Mouse (Mus musculus) embryo, embryonic 9.5 days (tissue): ENCODE measurements around the gene Syk.

Experiments used
- DNase-seq: peaks from one replicate; pipeline ENCODE4 v3.0.0-alpha.2; 2017; ENCODE audit errors: extremely low spot score

Gene Syk

GRCm38 (mm10) chr13:52582878-52583661 is at the start of gene Syk:
Gene Syk, plus strand, starts transcription at chr13:52583173.
- peak; percentile 66 for DNase-seq

- DNase-seq, result no peak
Measured at GRCm38 (mm10) chr13:52533644-52534043, 49.3 kb upstream of the Syk start.

- DNase-seq, result peak; percentile 56
Measured at GRCm38 (mm10) chr13:52535542-52535941, 47.4 kb upstream of the Syk start.

GRCm38 (mm10) chr13:52537754-52538587 is 45.0 kb upstream of the Syk start:
- DNase-seq, result no peak

GRCm38 (mm10) chr13:52538588-52539116 is 44.3 kb upstream of the Syk start:
- DNase-seq, result no peak

GRCm38 (mm10) chr13:52539461-52539860 is 43.5 kb upstream of the Syk start:
- DNase-seq, result no peak

GRCm38 (mm10) chr13:52541385-52542035 is 41.5 kb upstream of the Syk start:
- no peak for DNase-seq

- no peak for DNase-seq
Measured at GRCm38 (mm10) chr13:52542036-52542526, 40.9 kb upstream of the Syk start.

- no peak for DNase-seq
Measured at GRCm38 (mm10) chr13:52542636-52543035, 40.3 kb upstream of the Syk start.

GRCm38 (mm10) chr13:52546288-52546687 is 36.7 kb upstream of the Syk start:
- DNase-seq, result no peak

GRCm38 (mm10) chr13:52550690-52551193 is 32.2 kb upstream of the Syk start:
- DNase-seq, result no peak

- DNase-seq, result no peak
Measured at GRCm38 (mm10) chr13:52551275-52551674, 31.7 kb upstream of the Syk start.

- no peak for DNase-seq
Measured at GRCm38 (mm10) chr13:52552822-52553477, 30.0 kb upstream of the Syk start.

- no peak for DNase-seq
Measured at GRCm38 (mm10) chr13:52554722-52555121, 28.3 kb upstream of the Syk start.

GRCm38 (mm10) chr13:52557421-52557820 is 25.6 kb upstream of the Syk start:
- DNase-seq, result no peak

GRCm38 (mm10) chr13:52561367-52562165 is 21.4 kb upstream of the Syk start:
- DNase-seq, result no peak

GRCm38 (mm10) chr13:52562166-52562571 is 20.8 kb upstream of the Syk start:
- no peak for DNase-seq

- peak; percentile 19 for DNase-seq
Measured at GRCm38 (mm10) chr13:52565103-52565739, 17.8 kb upstream of the Syk start.

- DNase-seq, result no peak
Measured at GRCm38 (mm10) chr13:52566188-52566760, 16.7 kb upstream of the Syk start.
